Mouse (Mus musculus) cerebellum, adult 2 months (tissue): ENCODE measurements around the gene Sapcd1. TPM values are rescaled to one million over a fixed set of nuclear protein-coding genes. Genes with fewer than 3 reads are reported as not detected.

Experiments used
- DNase-seq, 2 experiments: peaks; one replicate each; pipeline ENCODE4 v3.0.0; 2021
- H3K27ac ChIP-seq: fragments of 200-500 bp; 2 replicates; pipeline ENCODE4 v1.5.1; 2012; ENCODE audit warnings: low read length, control low read depth, inconsistent platforms; ENCODE audit not compliant: insufficient read depth
- H3K27me3 ChIP-seq: fragments of 200-500 bp; 2 replicates; pipeline ENCODE4 v1.6.1; 2012; ENCODE audit warnings: inconsistent platforms, mild to moderate bottlenecking, low read length, moderate library complexity; ENCODE audit not compliant: control insufficient read depth, insufficient read depth
- H3K4me1 ChIP-seq: fragments of 200-500 bp; 2 replicates; pipeline ENCODE4 v1.6.1; 2011; ENCODE audit warnings: low read length; ENCODE audit not compliant: control insufficient read depth, insufficient read depth
- H3K4me3 ChIP-seq: fragments of 200-500 bp; replicated peaks from 2 replicates; pipeline ENCODE3; 2011; ENCODE audit warnings: mild to moderate bottlenecking, low read depth, low read length, control low read depth; ENCODE audit not compliant: insufficient read depth
- CTCF ChIP-seq: fragments of 200-500 bp; IDR thresholded peaks from 2 replicates; pipeline ENCODE4 v1.5.1; 2011; ENCODE audit warnings: low read depth, mild to moderate bottlenecking, control low read depth, low read length, moderate library complexity, borderline replicate concordance; ENCODE audit not compliant: insufficient read depth
- POLR2A ChIP-seq: fragments of 200-500 bp; IDR thresholded peaks from 2 replicates; pipeline ENCODE4 v1.6.1; 2011; ENCODE audit warnings: low read length, control low read depth, borderline replicate concordance; ENCODE audit not compliant: insufficient read depth
- WGBS: fragments of 180-500 bp; shearing (Covaris S2); methylation state at CpG from one replicate; pipeline ENCODE4 v1.1.7; 2018; 5-methylcytosine and 5-hydroxymethylcytosine counted together
- polyA plus RNA-seq: library from polyadenylated mRNA; depleted of rRNA; stranded (reverse); fragments of >200 nt; gene quantifications from 2 replicates; pipeline ENCODE4 v1.2.3, GENCODE M21; 2012

Sapcd1 gene
- polyA plus RNA-seq, 1 experiment, result 2.0 TPM

GRCm38 (mm10) chr17:35051156-35052086 lies 23.6 kb upstream of the Sapcd1 start:
- Histone ChIP-seq H3K27me3 (no peaks in the 10 kb centered on the region), H3K27ac (peak overlapping the region; percentile 96), H3K4me1 (peaks cover 12% of the 10 kb centered on the region), H3K4me3 (peak overlapping the region; percentile 77)
- WGBS, result 18% methylated on average over 21 of the region's 21 CpGs
- peak; percentile 62 to 68 for DNase-seq
- TF ChIP-seq POLR2A, result peak; percentile 18; the same call in 1 of the 2 replicates
- no peak for TF ChIP-seq CTCF

- peak overlapping the region; percentile 81 for H3K4me3 ChIP-seq
- TF ChIP-seq POLR2A, result peak; percentile 30; the same call in 1 of the 2 replicates
- TF ChIP-seq CTCF, result no peak
- no peaks in the 10 kb centered on the region for H3K27me3 ChIP-seq
- H3K4me1 ChIP-seq, result peaks cover 12% of the 10 kb centered on the region
- WGBS, result 7% methylated on average over 27 of the region's 27 CpGs
- peak in 1 of 2 experiments; percentile 60 for DNase-seq
- peak overlapping the region; percentile 12; the same call in 1 of the 2 replicates for H3K27ac ChIP-seq
Observed at GRCm38 (mm10) chr17:35050126-35050750, 22.4 kb upstream of the Sapcd1 start.

GRCm38 (mm10) chr17:35049561-35050016 lies 21.8 kb upstream of the Sapcd1 start, which contains the start of gene Clic1:
Clic1 (plus strand) TSS chr17:35049966.
- Histone ChIP-seq H3K27ac (peak within 1 kb of the TSS; percentile 12; the same call in 1 of the 2 replicates), H3K4me3 (peak within 1 kb of the TSS; percentile 81), H3K27me3 (no peaks in the 10 kb centered on the region), H3K4me1 (peaks cover 12% of the 10 kb centered on the region)
- 20% methylated on average over 11 of the region's 11 CpGs for WGBS
- TF ChIP-seq POLR2A (no peak), CTCF (no peak)
- DNase-seq, result no peak

GRCm38 (mm10) chr17:35048932-35049440 lies 21.2 kb upstream of the Sapcd1 start:
- TF ChIP-seq CTCF (no peak), POLR2A (no peak)
- H3K4me1 ChIP-seq, result peaks cover 12% of the 10 kb centered on the region
- DNase-seq, result no peak
- no peaks in the 10 kb centered on the region for H3K27me3 ChIP-seq
- no peak overlapping the region for H3K4me3 ChIP-seq
- WGBS, result 89% methylated on average over 5 of the region's 5 CpGs
- no peak overlapping the region for H3K27ac ChIP-seq

GRCm38 (mm10) chr17:35048149-35048931 lies 20.5 kb upstream of the Sapcd1 start:
- 39% methylated on average over 11 of the region's 11 CpGs for WGBS
- Histone ChIP-seq H3K27ac (no peak overlapping the region), H3K4me1 (peaks cover 12% of the 10 kb centered on the region)

GRCm38 (mm10) chr17:35047688-35048087 lies 19.9 kb upstream of the Sapcd1 start:
- Histone ChIP-seq H3K4me1 (peaks cover 11% of the 10 kb centered on the region), H3K27me3 (no peaks in the 10 kb centered on the region), H3K4me3 (no peak overlapping the region), H3K27ac (no peak overlapping the region)
- TF ChIP-seq POLR2A (no peak), CTCF (no peak)
- DNase-seq, result no peak
- WGBS, result 37% methylated on average over 1 of the region's 1 CpGs

More at GRCm38 (mm10) chr17:35048149-35048931, 20.5 kb upstream of the Sapcd1 start:
- no peak for DNase-seq
- no peaks in the 10 kb centered on the region for H3K27me3 ChIP-seq
- no peak for TF ChIP-seq CTCF
- TF ChIP-seq POLR2A, result no peak
- H3K4me3 ChIP-seq, result no peak overlapping the region
